Mouse (Mus musculus): Measurements from ENCODE around the gene Gramd1a.

Gramd1a gene

GRCm38 (mm10) chr7:31150566-31151300 is 5.0 kb downstream of the Gramd1a start:
- DNase-seq, result peak; percentile 90

GRCm38 (mm10) chr7:31149751-31150565 is 5.7 kb downstream of the Gramd1a start:
- peak; percentile 39 for DNase-seq

- DNase-seq, result no peak
Observed at GRCm38 (mm10) chr7:31149271-31149670, 6.4 kb downstream of the Gramd1a start.

GRCm38 (mm10) chr7:31148756-31149155 is 6.9 kb downstream of the Gramd1a start:
- peak; percentile 61 for DNase-seq

- peak; percentile 23 for DNase-seq
Observed at GRCm38 (mm10) chr7:31148086-31148485, 7.6 kb downstream of the Gramd1a start.

GRCm38 (mm10) chr7:31145596-31146160 is 10.0 kb downstream of the Gramd1a start:
- DNase-seq, result no peak

GRCm38 (mm10) chr7:31144886-31145285 is 10.8 kb downstream of the Gramd1a start:
- DNase-seq, result no peak

- peak; percentile 11 for DNase-seq
Observed at GRCm38 (mm10) chr7:31140941-31141340, 14.8 kb downstream of the Gramd1a start.

- peak; percentile 8 for DNase-seq
Observed at GRCm38 (mm10) chr7:31140302-31140701, 15.4 kb downstream of the Gramd1a start.

- peak; percentile 70 for DNase-seq
Observed at GRCm38 (mm10) chr7:31139765-31140164, 15.9 kb downstream of the Gramd1a start.

GRCm38 (mm10) chr7:31135717-31136116 is 20.0 kb downstream of the Gramd1a start:
- DNase-seq, result peak; percentile 22

- no peak for DNase-seq
Observed at GRCm38 (mm10) chr7:31131866-31132265, 23.8 kb downstream of the Gramd1a start.

GRCm38 (mm10) chr7:31130841-31131240 is 24.9 kb downstream of the Gramd1a start:
- peak; percentile 70 for DNase-seq

- peak; percentile 61 for DNase-seq
Observed at GRCm38 (mm10) chr7:31130197-31130596, 25.5 kb downstream of the Gramd1a start.

GRCm38 (mm10) chr7:31128157-31128705 is 27.5 kb downstream of the Gramd1a start:
- DNase-seq, result peak; percentile 69

- DNase-seq, result peak; percentile 86
Observed at GRCm38 (mm10) chr7:31126851-31127724, 28.6 kb downstream of the Gramd1a start, which contains the start of gene Scn1b. Gene Scn1b, minus strand, starts transcription at chr7:31127003.

- DNase-seq, result peak; percentile 79
Observed at GRCm38 (mm10) chr7:31126211-31126751, 29.4 kb downstream of the Gramd1a start.

GRCm38 (mm10) chr7:31125116-31125515 is 30.6 kb downstream of the Gramd1a start:
- DNase-seq, result peak; percentile 90

GRCm38 (mm10) chr7:31124381-31124780 is 31.3 kb downstream of the Gramd1a start:
- peak; percentile 64 for DNase-seq

GRCm38 (mm10) chr7:31123697-31124096 is 32.0 kb downstream of the Gramd1a start:
- peak; percentile 71 for DNase-seq
